Mouse (Mus musculus): ENCODE results near the gene Plce1. TPM values are rescaled to one million over a fixed set of nuclear protein-coding genes. Genes with fewer than 3 reads are reported as not detected.
"Not testable (repeated sequence)": the region's sequence is repeated elsewhere in the genome, so short reads cannot be mapped to it uniquely, and the experiment has no call there.

The Plce1 gene
- total RNA-seq, 2 experiments from 2014 or later, result 0.04 TPM; not detected in 1

- no peak for ATAC-seq (ENCODE audit: poor library complexity, severe bottlenecking)
These were observed 7.4 kb downstream of the Plce1 start for GRCm38 (mm10) chr19:38488103-38488912.

- ATAC-seq (ENCODE audit: poor library complexity, severe bottlenecking), result no peak
These were observed 17.3 kb downstream of the Plce1 start for GRCm38 (mm10) chr19:38498233-38498632.

- no peak for ATAC-seq (ENCODE audit: poor library complexity, severe bottlenecking)
These were observed 23.7 kb downstream of the Plce1 start for GRCm38 (mm10) chr19:38504597-38504996.

- ATAC-seq (ENCODE audit: poor library complexity, severe bottlenecking), result no peak
These were observed 25.2 kb downstream of the Plce1 start for GRCm38 (mm10) chr19:38506131-38506530.

GRCm38 (mm10) chr19:38507251-38507965, 26.5 kb downstream of the Plce1 start:
- no peak for ATAC-seq (ENCODE audit: poor library complexity, severe bottlenecking)

GRCm38 (mm10) chr19:38507966-38508625, 27.2 kb downstream of the Plce1 start:
- ATAC-seq (ENCODE audit: poor library complexity, severe bottlenecking), result no peak

GRCm38 (mm10) chr19:38514417-38515184, 33.7 kb downstream of the Plce1 start:
- no peak for ATAC-seq (ENCODE audit: poor library complexity, severe bottlenecking)

GRCm38 (mm10) chr19:38526855-38527254, 45.9 kb downstream of the Plce1 start:
- no peak for ATAC-seq (ENCODE audit: poor library complexity, severe bottlenecking)

GRCm38 (mm10) chr19:38527475-38527874, 46.6 kb downstream of the Plce1 start:
- ATAC-seq (ENCODE audit: poor library complexity, severe bottlenecking), result no peak

GRCm38 (mm10) chr19:38533230-38533629, 52.3 kb downstream of the Plce1 start:
- no peak for ATAC-seq (ENCODE audit: poor library complexity, severe bottlenecking)

GRCm38 (mm10) chr19:38539338-38539737, 58.4 kb downstream of the Plce1 start:
- no peak for ATAC-seq (ENCODE audit: poor library complexity, severe bottlenecking)

GRCm38 (mm10) chr19:38540549-38540948, 59.6 kb downstream of the Plce1 start:
- no peak for ATAC-seq (ENCODE audit: poor library complexity, severe bottlenecking)

- ATAC-seq (ENCODE audit: poor library complexity, severe bottlenecking), result no peak
These were observed 68.7 kb downstream of the Plce1 start for GRCm38 (mm10) chr19:38549487-38550058.

GRCm38 (mm10) chr19:38553551-38553950, 72.6 kb downstream of the Plce1 start:
- ATAC-seq (ENCODE audit: poor library complexity, severe bottlenecking), result no peak

GRCm38 (mm10) chr19:38555399-38555798, 74.5 kb downstream of the Plce1 start:
- ATAC-seq (ENCODE audit: poor library complexity, severe bottlenecking), result no peak

GRCm38 (mm10) chr19:38558816-38559215, 77.9 kb downstream of the Plce1 start:
- no peak for ATAC-seq (ENCODE audit: poor library complexity, severe bottlenecking)

GRCm38 (mm10) chr19:38561887-38562286, 81.0 kb downstream of the Plce1 start:
- ATAC-seq (ENCODE audit: poor library complexity, severe bottlenecking), result not testable (repeated sequence)

GRCm38 (mm10) chr19:38566156-38566555, 85.2 kb downstream of the Plce1 start:
- ATAC-seq (ENCODE audit: poor library complexity, severe bottlenecking), result no peak

GRCm38 (mm10) chr19:38566752-38567151, 85.8 kb downstream of the Plce1 start:
- ATAC-seq (ENCODE audit: poor library complexity, severe bottlenecking), result no peak

GRCm38 (mm10) chr19:38567331-38567730, 86.4 kb downstream of the Plce1 start:
- ATAC-seq (ENCODE audit: poor library complexity, severe bottlenecking), result no peak
